Mouse (Mus musculus): ENCODE measurements around the gene Sik3.
"Not testable (repeated sequence)": the region's sequence is repeated elsewhere in the genome, so short reads cannot be mapped to it uniquely, and the experiment has no call there.

Sik3 gene

DNA sequence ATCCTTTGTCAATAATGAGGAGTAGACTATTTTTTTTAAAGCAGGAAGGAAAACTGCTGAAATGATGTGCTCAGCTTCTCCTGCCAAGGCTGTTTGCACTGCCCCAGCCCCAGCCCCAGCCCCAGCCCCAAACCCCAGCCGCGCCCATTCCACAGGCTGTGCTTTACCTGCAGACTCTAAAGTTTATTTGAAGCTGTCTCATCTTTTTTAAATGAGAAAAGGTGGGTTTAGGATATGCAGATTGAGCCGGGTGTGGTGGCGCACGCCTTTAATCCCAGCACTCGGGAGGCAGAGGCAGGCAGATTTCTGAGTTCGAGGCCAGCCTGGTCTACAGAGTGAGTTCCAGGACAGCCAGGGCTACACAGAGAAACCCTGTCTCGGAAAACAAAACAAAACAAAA, 143.2 kb downstream of the Sik3 start:
- DNase-seq: not testable (repeated sequence)

- no peak for DNase-seq
These were observed 144.1 kb downstream of the Sik3 start for GRCm38 (mm10) chr9:46156711-46157110.

DNA sequence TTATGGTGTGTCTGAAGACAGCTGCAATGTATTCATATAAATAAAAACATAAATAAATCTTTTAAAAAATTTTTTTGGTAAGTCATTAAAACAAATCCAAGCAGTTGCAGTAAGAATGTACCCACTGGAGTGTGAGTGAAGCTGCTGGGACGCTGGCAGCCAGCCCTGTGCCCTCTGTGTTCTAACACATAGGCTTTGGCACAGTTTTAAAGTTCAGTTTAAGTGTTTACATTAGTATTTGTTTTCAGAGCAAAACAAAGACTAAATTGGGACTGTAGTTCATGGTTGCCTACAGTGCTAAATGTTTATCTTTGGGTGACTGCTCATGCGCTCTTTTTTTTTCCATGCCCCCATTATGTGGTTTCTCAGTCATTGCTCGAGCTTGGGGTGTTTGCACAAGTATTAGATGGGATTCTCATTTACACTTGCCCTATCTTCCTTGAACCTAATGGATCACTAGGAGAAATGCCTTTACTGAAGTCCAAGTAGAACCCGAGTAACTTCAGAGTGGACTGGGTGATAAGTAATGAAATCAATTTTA, 145.7 kb downstream of the Sik3 start:
- DNase-seq: no peak

DNA sequence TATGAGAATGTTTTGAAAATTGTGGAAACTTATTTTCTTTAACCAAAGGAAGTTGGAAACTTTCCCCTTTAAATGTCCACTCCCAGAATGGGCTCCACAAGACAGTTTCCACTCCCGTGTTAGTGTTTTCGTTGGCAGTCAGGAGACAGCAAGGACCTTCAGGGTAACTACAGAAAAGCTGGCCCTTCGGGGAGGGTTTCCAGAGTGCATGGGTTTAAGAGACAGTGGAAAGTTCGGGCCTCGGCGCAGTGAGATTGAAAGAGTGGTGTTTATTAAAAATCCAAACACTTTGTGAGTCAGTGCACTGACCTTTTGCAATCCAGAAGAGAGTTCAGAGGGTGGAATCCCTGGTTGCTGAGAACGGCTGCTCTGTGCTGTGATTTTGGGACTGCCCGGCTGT, 150.8 kb downstream of the Sik3 start:
- DNase-seq: no peak

DNA sequence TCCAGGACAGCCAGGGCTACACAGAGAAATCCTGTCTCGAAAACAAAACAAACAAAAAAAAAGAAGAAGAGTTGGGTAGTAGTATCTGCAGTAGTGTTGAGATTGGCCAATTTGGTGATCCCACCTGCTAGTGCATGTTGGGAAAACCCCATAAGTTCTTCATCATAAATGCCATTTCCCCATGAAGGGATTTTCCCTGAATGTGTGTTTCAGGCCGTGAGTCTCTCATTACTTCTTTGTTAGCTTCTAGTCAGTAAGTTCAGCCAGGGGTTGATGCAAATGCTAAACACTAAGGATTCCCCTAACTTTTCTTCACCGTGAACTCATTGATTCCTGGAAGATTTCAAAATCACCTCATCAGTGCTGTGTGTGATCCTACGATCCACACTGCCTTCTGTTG, 156.2 kb downstream of the Sik3 start:
- no peak for DNase-seq

DNA sequence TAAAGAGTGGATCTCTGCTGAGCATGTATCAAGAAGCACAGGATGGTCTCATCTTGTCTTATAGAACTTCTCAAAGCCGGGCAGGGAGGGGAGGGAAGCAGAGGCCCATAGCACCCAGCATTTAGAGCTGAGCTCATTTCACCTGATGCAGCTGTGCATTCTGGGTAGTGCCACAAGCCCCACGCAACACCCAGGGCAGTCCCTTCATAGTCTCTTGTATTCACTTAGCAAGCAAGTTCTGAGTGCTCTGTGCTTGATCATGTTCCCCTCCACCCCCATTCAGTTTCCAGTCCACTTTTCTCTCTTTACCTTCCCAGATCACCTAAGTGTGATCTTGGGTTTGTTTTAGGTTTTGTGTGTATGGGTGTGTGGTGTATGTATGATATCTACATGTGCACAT, 159.6 kb downstream of the Sik3 start:
- DNase-seq: no peak

- DNase-seq: no peak
These were observed 160.3 kb downstream of the Sik3 start for GRCm38 (mm10) chr9:46172953-46173352.

DNA sequence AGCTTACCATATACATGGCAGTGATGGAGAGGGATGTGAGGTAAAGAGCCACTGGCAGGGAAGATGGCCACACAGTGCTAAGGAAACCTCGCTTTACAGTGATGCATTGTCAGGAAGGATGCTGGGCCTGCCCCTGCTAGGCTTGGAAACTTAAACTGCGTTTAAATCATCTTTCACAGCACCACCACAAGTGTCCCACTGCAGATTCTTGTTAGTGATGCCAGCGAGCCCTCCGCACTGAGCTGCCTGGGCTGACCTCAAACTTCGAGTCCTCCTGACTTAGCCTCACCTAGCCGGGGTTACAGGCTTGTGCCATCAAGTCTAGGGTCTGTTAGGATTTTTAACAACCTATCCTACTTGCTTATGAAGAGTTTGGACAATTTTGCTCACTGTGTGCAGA, 161.3 kb downstream of the Sik3 start:
- no peak for DNase-seq

GRCm38 (mm10) chr9:46174770-46175294, 162.2 kb downstream of the Sik3 start:
- no peak for DNase-seq

DNA sequence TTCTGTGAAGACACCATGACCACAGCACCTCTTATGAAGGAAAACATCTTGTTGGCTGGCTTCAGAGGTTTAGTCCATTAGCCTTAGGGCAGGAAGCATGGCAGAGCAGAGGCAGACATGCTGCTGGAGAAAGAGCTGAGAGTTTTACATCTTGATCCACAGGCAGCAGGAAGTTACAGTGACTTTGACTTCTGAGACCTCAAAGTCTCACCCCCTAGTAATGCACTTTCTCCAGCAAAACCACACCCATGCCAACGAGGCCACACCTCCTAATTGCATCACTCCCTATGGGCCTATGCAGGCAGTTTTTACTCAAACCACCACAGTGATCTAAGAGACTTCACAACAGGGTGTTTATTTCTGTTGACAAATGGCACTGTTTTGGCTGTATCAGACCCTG, 162.7 kb downstream of the Sik3 start:
- no peak for DNase-seq

GRCm38 (mm10) chr9:46175938-46176375, 163.3 kb downstream of the Sik3 start:
- no peak for DNase-seq

- no peak for DNase-seq
These were observed 164.0 kb downstream of the Sik3 start for GRCm38 (mm10) chr9:46176613-46177012.

GRCm38 (mm10) chr9:46178595-46178994, 166.0 kb downstream of the Sik3 start:
- no peak for DNase-seq

- no peak for DNase-seq
These were observed 168.7 kb downstream of the Sik3 start for GRCm38 (mm10) chr9:46181297-46181696.

DNA sequence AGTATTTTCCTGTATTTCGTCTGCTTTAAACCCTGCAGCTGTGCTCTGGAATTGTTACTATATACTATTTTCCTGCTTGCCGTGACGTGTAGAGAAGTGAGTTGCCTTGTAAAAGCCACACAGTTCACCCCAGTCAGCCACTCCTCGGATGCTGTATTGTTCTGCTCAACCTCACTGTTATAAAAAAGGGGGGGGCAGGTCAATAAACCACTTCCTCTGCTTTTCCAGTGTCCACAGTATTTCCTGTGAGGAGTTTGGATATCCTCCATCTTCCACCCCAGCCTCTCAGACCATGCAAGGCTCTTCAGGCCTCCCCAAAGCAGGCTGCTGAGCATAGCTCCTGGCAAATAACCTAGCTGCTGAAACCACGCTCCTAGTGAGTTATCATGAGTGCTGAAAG, 171.9 kb downstream of the Sik3 start:
- no peak for DNase-seq

DNA sequence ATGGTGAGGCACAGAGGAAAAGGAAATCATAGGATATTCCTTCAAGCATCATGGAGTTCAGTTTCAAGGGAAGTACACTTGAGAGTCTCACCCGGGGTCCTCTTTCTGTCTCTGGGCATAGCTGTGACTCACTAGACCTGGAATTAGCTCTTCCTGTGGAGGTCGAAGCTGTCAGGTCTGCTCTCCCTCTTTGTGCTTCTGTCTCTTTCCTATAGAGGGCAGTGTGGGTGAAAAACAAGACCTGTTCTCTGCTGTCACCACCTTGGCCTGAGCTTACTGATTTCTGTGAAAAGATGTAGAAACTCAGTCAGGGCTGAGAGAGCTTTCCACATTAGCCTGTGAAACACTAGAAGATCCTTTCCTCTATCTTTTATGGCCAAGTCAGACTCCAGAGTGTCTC, 172.6 kb downstream of the Sik3 start:
- no peak for DNase-seq

DNA sequence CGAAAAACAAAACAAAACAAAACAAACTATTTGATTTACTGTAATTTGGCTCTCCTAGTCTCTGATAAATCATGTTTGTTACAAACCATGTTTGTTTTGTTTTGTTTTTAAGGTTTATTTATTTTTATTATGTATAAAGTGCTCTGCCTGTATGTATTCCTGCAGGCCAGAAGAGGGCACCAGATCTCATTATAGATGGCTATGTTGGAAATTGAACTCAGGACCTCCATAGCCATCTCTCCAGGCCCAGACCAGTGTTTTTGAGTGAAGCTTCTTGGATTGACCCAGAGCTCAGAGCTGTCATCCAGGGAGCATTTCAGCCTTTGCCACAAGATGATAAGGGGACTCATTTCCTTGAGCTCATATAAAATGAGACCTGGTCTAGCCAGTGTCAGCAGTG, 173.8 kb downstream of the Sik3 start:
- no peak for DNase-seq

DNA sequence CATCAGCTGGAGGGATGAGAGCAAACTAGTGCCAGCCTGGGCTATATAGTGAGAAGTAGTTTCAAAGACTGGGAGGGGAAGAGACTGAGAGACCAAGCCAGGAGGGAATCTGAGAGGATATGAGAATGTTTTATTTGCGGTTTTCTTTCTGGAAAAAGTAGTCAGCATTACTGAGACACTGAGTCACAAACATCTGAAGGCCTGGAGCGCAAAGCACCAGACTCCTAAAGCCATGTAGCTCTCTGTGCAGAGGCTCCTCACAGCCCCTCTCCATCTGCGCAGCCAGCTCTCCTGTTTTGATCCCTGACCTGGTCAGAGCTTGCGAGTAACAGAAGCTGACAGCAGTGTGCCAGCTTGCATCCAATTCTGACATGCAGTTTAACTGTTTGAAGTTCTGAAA, 175.8 kb downstream of the Sik3 start:
- no peak for DNase-seq

- no peak for DNase-seq
These were observed 176.3 kb downstream of the Sik3 start for GRCm38 (mm10) chr9:46188956-46189355.

DNA sequence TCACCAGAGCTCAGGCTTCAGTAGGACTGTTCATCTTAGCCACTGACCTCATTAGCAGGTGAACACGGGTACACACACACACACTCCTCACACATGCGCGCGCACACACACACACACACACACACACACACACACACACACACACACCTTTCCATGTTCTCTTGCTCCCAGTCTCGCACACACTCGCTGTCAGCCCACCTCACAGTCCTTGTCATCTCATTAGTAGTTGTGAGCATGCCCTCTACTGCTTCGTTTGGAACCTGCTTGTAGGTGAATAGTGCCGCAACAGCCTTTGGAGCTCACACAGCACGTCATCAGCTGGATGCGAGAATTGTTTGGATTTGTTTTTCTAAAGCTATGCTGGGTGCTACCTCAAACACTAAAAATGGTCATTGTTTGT, 176.8 kb downstream of the Sik3 start:
- no peak for DNase-seq

- no peak for DNase-seq
These were observed 178.6 kb downstream of the Sik3 start for GRCm38 (mm10) chr9:46191234-46191633.

DNA sequence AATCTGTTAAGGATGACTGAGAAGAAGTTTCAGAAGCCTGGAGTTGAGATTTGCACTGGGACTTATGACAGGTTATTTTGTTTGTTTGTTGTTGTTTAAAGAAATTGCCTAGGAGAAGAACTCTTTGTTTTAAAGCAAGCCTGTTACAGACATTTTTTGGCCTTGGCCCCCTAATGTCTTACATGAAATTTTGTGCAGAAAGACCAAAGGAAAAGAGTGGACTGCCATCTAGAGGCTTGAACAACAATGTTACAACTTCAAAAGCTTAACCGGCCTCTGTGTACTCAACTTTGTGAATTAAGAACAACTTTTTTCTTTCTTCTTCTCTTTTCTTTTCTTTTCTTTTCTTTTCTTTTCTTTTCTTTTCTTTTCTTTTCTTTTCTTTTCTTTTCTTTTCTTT, 179.0 kb downstream of the Sik3 start:
- DNase-seq: no peak

DNA sequence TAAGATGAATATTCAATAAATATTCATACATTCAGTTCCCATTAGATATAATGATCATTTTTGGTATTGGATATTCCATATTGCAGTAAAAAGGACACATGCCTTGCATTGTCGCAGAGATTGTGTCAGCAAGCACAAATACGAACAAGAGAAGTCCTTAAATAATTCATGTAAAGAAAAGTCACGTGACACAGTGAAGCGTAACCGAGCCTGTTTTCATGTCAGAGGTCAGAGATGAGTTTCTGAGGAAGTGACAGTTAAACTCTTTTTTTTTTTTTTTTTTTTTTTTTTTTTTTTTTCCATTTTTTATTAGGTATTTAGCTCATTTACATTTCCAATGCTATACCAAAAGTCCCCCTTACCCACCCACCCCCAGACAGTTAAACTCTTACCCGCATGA, 180.0 kb downstream of the Sik3 start:
- no peak for DNase-seq

GRCm38 (mm10) chr9:46194809-46195208, 182.2 kb downstream of the Sik3 start:
- DNase-seq: no peak

DNA sequence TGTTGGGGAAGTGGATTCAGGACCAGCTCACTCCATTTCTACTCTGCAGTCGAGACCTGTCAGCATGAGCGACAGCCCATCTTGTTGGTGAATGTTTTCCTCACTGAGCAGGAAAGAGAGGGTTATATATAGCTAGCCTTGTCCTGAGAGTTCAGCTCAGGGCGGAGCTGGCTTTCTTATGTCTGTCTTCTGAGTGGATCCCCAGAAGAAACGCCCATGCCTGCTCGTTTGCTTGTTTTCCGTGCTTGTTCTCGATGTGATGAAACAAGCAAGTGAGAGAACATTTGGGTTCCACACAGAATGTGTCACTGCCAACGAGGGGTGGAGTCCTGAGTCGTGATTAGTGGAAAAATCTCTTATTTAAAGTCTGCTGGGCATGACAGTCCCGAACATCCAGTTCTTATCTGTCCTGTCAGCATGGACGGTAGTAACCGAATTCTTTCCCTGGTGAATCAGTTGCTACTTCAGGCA, 184.1 kb downstream of the Sik3 start:
- DNase-seq: no peak

All from right cerebral cortex, postnatal 25 days (tissue).